Mouse (Mus musculus) heart, embryonic 11.5 days (tissue): ENCODE data around the gene Rad50. TPM values are rescaled to one million over a fixed set of nuclear protein-coding genes. Genes with fewer than 3 reads are reported as not detected.

Experiments
- ATAC-seq: fragments of 200-750 bp; cut with Nextera tagmentation; replicated peaks from 2 replicates; pipeline ENCODE4 v1.8.0; 2017; ENCODE audit warnings: moderate library complexity; ENCODE audit not compliant: insufficient number of reproducible peaks, low FRiP score, low TSS enrichment
- H3K27ac ChIP-seq: fragments of 300-500 bp; sonication (generic); 2 replicates; pipeline ENCODE4 v1.5.1; 2014; ENCODE audit warnings: mild to moderate bottlenecking, low read depth, low read length
- H3K27me3 ChIP-seq: fragments of 300-500 bp; sonication (generic); 2 replicates; pipeline ENCODE4 v1.6.1; 2014; ENCODE audit warnings: mild to moderate bottlenecking, low read length, mixed read lengths; ENCODE audit not compliant: control insufficient read depth, insufficient read depth
- H3K36me3 ChIP-seq: fragments of 300-500 bp; sonication (generic); 2 replicates; pipeline ENCODE4 v1.6.1; 2014; ENCODE audit warnings: mild to moderate bottlenecking, low read length, moderate library complexity, mixed read lengths; ENCODE audit not compliant: control insufficient read depth, insufficient read depth
- H3K4me1 ChIP-seq: fragments of 300-500 bp; sonication (generic); 2 replicates; pipeline ENCODE4 v1.6.1; 2014; ENCODE audit warnings: low read length; ENCODE audit not compliant: control insufficient read depth, insufficient read depth
- H3K4me2 ChIP-seq: fragments of 300-500 bp; sonication (generic); 2 replicates; pipeline ENCODE4 v1.6.1; 2014; ENCODE audit warnings: mild to moderate bottlenecking, moderate library complexity
- H3K4me3 ChIP-seq: fragments of 300-500 bp; sonication (generic); 2 replicates; pipeline ENCODE4 v1.5.1; 2014; ENCODE audit warnings: low read depth, low read length
- H3K9ac ChIP-seq: fragments of 300-500 bp; sonication (generic); 2 replicates; pipeline ENCODE4 v1.6.1; 2014; ENCODE audit warnings: mild to moderate bottlenecking, low read depth, low read length, moderate library complexity
- H3K9me3 ChIP-seq: fragments of 300-500 bp; sonication (generic); replicated peaks from 2 replicates; pipeline ENCODE4 v1.6.1; 2016; ENCODE audit warnings: low read length; ENCODE audit not compliant: control insufficient read depth
- WGBS: fragments of 180-500 bp; shearing (Covaris S2); extraction: QIAGEN DNeasy Blood & Tissue Kit; methylation state at CpG from one replicate; pipeline ENCODE4 v1.1.7; 2014; ENCODE audit not compliant: insufficient replicate concordance; 5-methylcytosine and 5-hydroxymethylcytosine counted together
- polyA plus RNA-seq: library from polyadenylated mRNA; unstranded; fragments of >200 nt; fragmentation: Nextera tagmentation; extraction: Ambion mirVana; gene quantifications from 2 replicates; pipeline ENCODE4 v1.2.1, GENCODE M21; 2014

Gene Rad50
- polyA plus RNA-seq, 1 experiment from 2014 or later = 22.4 TPM

GRCm38 (mm10) chr11:53655043-53655442, 52.1 kb downstream of the Rad50 start:
- WGBS = 14% methylated on average over 5 of the region's 5 CpGs
- ATAC-seq = peak; percentile 74; the same call in 1 of the 2 replicates
- Histone ChIP-seq H3K9me3 (no peaks in the 10 kb centered on the region), H3K4me3 (no peak overlapping the region), H3K27me3 (no peaks in the 10 kb centered on the region), H3K4me2 (peak overlapping the region; percentile 17; the same call in 1 of the 2 replicates), H3K9ac (no peak overlapping the region), H3K4me1 (peaks cover 16% of the 10 kb centered on the region), H3K27ac (peak overlapping the region; percentile 41; the same call in 1 of the 2 replicates), H3K36me3 (peaks cover 11% of the 10 kb centered on the region; the same call in 1 of the 2 replicates)

GRCm38 (mm10) chr11:53652427-53652826, 54.7 kb downstream of the Rad50 start:
- no peaks in the 10 kb centered on the region for H3K27me3 ChIP-seq
- H3K4me1 ChIP-seq = peaks cover 12% of the 10 kb centered on the region
- no peak for ATAC-seq
- no peak overlapping the region for H3K4me3 ChIP-seq
- 86% methylated on average over 2 of the region's 2 CpGs for WGBS
- no peak overlapping the region for H3K9ac ChIP-seq
- H3K36me3 ChIP-seq = peaks cover 11% of the 10 kb centered on the region; the same call in 1 of the 2 replicates
- no peak overlapping the region for H3K27ac ChIP-seq
- no peaks in the 10 kb centered on the region for H3K9me3 ChIP-seq
- H3K4me2 ChIP-seq = no peak overlapping the region

- 84% methylated on average over 4 of the region's 4 CpGs for WGBS
- no peak for ATAC-seq
Observed at GRCm38 (mm10) chr11:53651441-53651840, 55.7 kb downstream of the Rad50 start.

GRCm38 (mm10) chr11:53644017-53644416, 63.1 kb downstream of the Rad50 start:
- Histone ChIP-seq H3K36me3 (no peaks in the 10 kb centered on the region), H3K4me3 (no peak overlapping the region), H3K9ac (no peak overlapping the region), H3K4me1 (peaks cover 2% of the 10 kb centered on the region; the same call in 1 of the 2 replicates), H3K9me3 (no peaks in the 10 kb centered on the region), H3K4me2 (no peak overlapping the region), H3K27me3 (no peaks in the 10 kb centered on the region), H3K27ac (no peak overlapping the region)
- ATAC-seq = no peak
- WGBS = 79% methylated on average over 5 of the region's 5 CpGs

More at GRCm38 (mm10) chr11:53651441-53651840, 55.7 kb downstream of the Rad50 start:
- H3K4me3 ChIP-seq = no peak overlapping the region
- H3K27me3 ChIP-seq = no peaks in the 10 kb centered on the region
- peaks cover 7% of the 10 kb centered on the region for H3K4me1 ChIP-seq
- H3K4me2 ChIP-seq = no peak overlapping the region
- peaks cover 11% of the 10 kb centered on the region; the same call in 1 of the 2 replicates for H3K36me3 ChIP-seq
- H3K9me3 ChIP-seq = no peaks in the 10 kb centered on the region
- no peak overlapping the region for H3K9ac ChIP-seq
- H3K27ac ChIP-seq = no peak overlapping the region

- Histone ChIP-seq H3K27ac (no peak overlapping the region), H3K9me3 (no peaks in the 10 kb centered on the region), H3K27me3 (peaks cover 1% of the 10 kb centered on the region; the same call in 1 of the 2 replicates), H3K36me3 (no peaks in the 10 kb centered on the region), H3K4me3 (no peak overlapping the region), H3K4me2 (no peak overlapping the region), H3K4me1 (peaks cover 2% of the 10 kb centered on the region; the same call in 1 of the 2 replicates), H3K9ac (no peak overlapping the region)
- no peak for ATAC-seq
- WGBS = 60% methylated on average over 12 of the region's 12 CpGs
Observed at GRCm38 (mm10) chr11:53642744-53643279, 64.3 kb downstream of the Rad50 start.

- Histone ChIP-seq H3K4me3 (no peak overlapping the region), H3K36me3 (no peaks in the 10 kb centered on the region), H3K27ac (no peak overlapping the region), H3K4me2 (no peak overlapping the region), H3K9ac (no peak overlapping the region), H3K4me1 (peaks cover 9% of the 10 kb centered on the region), H3K9me3 (no peaks in the 10 kb centered on the region), H3K27me3 (peaks cover 22% of the 10 kb centered on the region)
- WGBS = 76% methylated on average over 10 of the region's 10 CpGs
- ATAC-seq = no peak
Observed at GRCm38 (mm10) chr11:53637803-53638260, 69.3 kb downstream of the Rad50 start.

GRCm38 (mm10) chr11:53637046-53637802, 69.9 kb downstream of the Rad50 start:
- Histone ChIP-seq H3K4me2 (peak overlapping the region; percentile 32), H3K4me3 (no peak overlapping the region), H3K9me3 (no peaks in the 10 kb centered on the region), H3K9ac (no peak overlapping the region), H3K27ac (no peak overlapping the region), H3K27me3 (peaks cover 22% of the 10 kb centered on the region), H3K36me3 (no peaks in the 10 kb centered on the region), H3K4me1 (peaks cover 9% of the 10 kb centered on the region)
- 10% methylated on average over 21 of the region's 21 CpGs for WGBS
- ATAC-seq = no peak

- no peak overlapping the region for H3K27ac ChIP-seq
- WGBS = under 1% methylated on average over 39 of the region's 40 CpGs
- H3K4me3 ChIP-seq = peak overlapping the region; percentile 45
- 0 out of 2 replicates have a peak overlapping the region, but pooled peaks have one; percentile 36 for H3K9ac ChIP-seq
- H3K4me2 ChIP-seq = peak overlapping the region; percentile 75
- no peaks in the 10 kb centered on the region for H3K36me3 ChIP-seq
- peaks cover 22% of the 10 kb centered on the region for H3K27me3 ChIP-seq
- no peak for ATAC-seq
- no peaks in the 10 kb centered on the region for H3K9me3 ChIP-seq
- H3K4me1 ChIP-seq = peaks cover 9% of the 10 kb centered on the region
Observed at GRCm38 (mm10) chr11:53636183-53636646, 70.9 kb downstream of the Rad50 start.
